Comparison of ENCODE assay signal across 23 mouse cellular contexts in genomic region chr4:72574946-72575345, GRCm38 (mm10).
DNase-seq lines count a peak whose midpoint lies in the region; ATAC-seq lines count a peak whose summit lies in the region.
"Had no signal": no experiment of that assay in that cellular context is flagged by ENCODE, and none has a peak within 500 bp of the region (broad histone marks: within the 10 kb centered on the region; RNA-seq: fewer than 3 reads in every experiment).

No protein-coding gene starts in this region.

- H3K4me2 ChIP-seq in kidney, embryonic 14.5 days (replicated peaks; ENCODE audit: low read depth, low read length): no peak overlapping the region

- no peak overlapping the region for H3K4me3 ChIP-seq in forebrain, embryonic 10.5 days
- H3K4me3 ChIP-seq in kidney, embryonic 14.5 days (ENCODE audit: low read length): no peak overlapping the region

- DNase-seq in Muller cell, postnatal 12 days (ENCODE audit: inconsistent ontology term): peak; percentile 30
- peak; percentile 90 for DNase-seq in fat pad, adult 2 months (ENCODE audit: extremely low read depth, low read depth, low spot score)
- DNase-seq in fibroblast of lung, adult 2 months (ENCODE audit: low read depth): peak; percentile 25
- peak; percentile 69 for DNase-seq in gonadal fat pad, adult 2 months (ENCODE audit: low read depth)
- no peak for DNase-seq in forebrain, embryonic 10.5 days (ENCODE audit: extremely low spot score, low spot score)
- DNase-seq in urinary bladder, postnatal 25 days (ENCODE audit: low spot score): no peak
- DNase-seq: adrenal gland, adult 2 months; adrenal gland, adult 8-10 months; adrenal gland, postnatal 10 days; adrenal gland, postnatal 14 days; adrenal gland, postnatal 25 days; adrenal gland, postnatal 36 days; B cell, adult 2 months; cerebellum, adult 11 months; cerebellum, adult 11-12 months; cerebellum, adult 18-20 months had no signal

- no peaks in the 10 kb centered on the region for H3K36me3 ChIP-seq in forebrain, embryonic 10.5 days (replicated peaks)
- no peaks in the 10 kb centered on the region for H3K36me3 ChIP-seq in kidney, embryonic 14.5 days (ENCODE audit: control insufficient read depth, insufficient read depth, low read length)
- H3K36me3 ChIP-seq: G1E had no signal

- peaks cover 6% of the 10 kb centered on the region; the same call in 1 of the 2 replicates for H3K4me1 ChIP-seq in forebrain, embryonic 10.5 days
- no peaks in the 10 kb centered on the region for H3K4me1 ChIP-seq in kidney, embryonic 14.5 days (ENCODE audit: control insufficient read depth, insufficient read depth, low read length)

- H3K27ac ChIP-seq in forebrain, embryonic 10.5 days: no peak overlapping the region
- no peak overlapping the region for H3K27ac ChIP-seq in kidney, embryonic 14.5 days (ENCODE audit: low read depth, low read length)

- WGBS in forebrain, embryonic 10.5 days: 82% methylated on average over 1 of the region's 1 CpGs
- 86% methylated on average over 1 of the region's 1 CpGs for WGBS in kidney, embryonic 14.5 days

- no peaks in the 10 kb centered on the region for H3K9me3 ChIP-seq in forebrain, embryonic 10.5 days
- no peaks in the 10 kb centered on the region for H3K9me3 ChIP-seq in kidney, embryonic 14.5 days (ENCODE audit: control insufficient read depth, low read length)

- ATAC-seq in kidney, embryonic 14.5 days (ENCODE audit: low FRiP score, low TSS enrichment): no peak
- ATAC-seq in megakaryocyte-erythroid progenitor cell, adult 5-6 weeks (replicated peaks; ENCODE audit: low FRiP score, low TSS enrichment, poor library complexity, severe bottlenecking): no peak
- ATAC-seq: activated CD4-positive, CD25-positive, alpha-beta regulatory T cell, adult 4 months; CD4-positive, CD25-positive, alpha-beta regulatory T cell, adult 4 months; Patski had no signal

- no peaks in the 10 kb centered on the region for H3K27me3 ChIP-seq in forebrain, embryonic 10.5 days (ENCODE audit: poor library complexity, severe bottlenecking)
- no peaks in the 10 kb centered on the region for H3K27me3 ChIP-seq in kidney, embryonic 14.5 days (ENCODE audit: control insufficient read depth, insufficient read depth, low read length)
- H3K27me3 ChIP-seq: CH12.LX, Patski had no signal

- no peak overlapping the region for H3K9ac ChIP-seq in kidney, embryonic 14.5 days (ENCODE audit: low read depth, low read length)

Comparison
In these comparisons a context has a peak if more than half of its experiments do, and no peak if none do; other contexts are left out.
1. DNase-seq: peak in Muller cell, postnatal 12 days (single experiment), fat pad, adult 2 months (single experiment), fibroblast of lung, adult 2 months (single experiment) and gonadal fat pad, adult 2 months (single experiment); none in forebrain, embryonic 10.5 days (single experiment) and urinary bladder, postnatal 25 days (single experiment).